Mouse (Mus musculus): Measurements from ENCODE around the gene Tceal5. TPM values are rescaled to one million over a fixed set of nuclear protein-coding genes. Genes with fewer than 3 reads are reported as not detected.

Gene Tceal5
- polyA plus RNA-seq, 1 experiment from 2014 or later: 0.41 TPM

- WGBS: 38% methylated on average over 11 of the region's 11 CpGs
- no peak for ATAC-seq (ENCODE audit: low FRiP score, low TSS enrichment)
- Histone ChIP-seq H3K4me3 (ENCODE audit: low read length) (no peak overlapping the region), H3K27me3 (ENCODE audit: control insufficient read depth, insufficient read depth, low read length) (no peaks in the 10 kb centered on the region), H3K4me1 (ENCODE audit: control insufficient read depth, insufficient read depth, low read length) (no peaks in the 10 kb centered on the region), H3K27ac (ENCODE audit: low read depth, low read length) (no peak overlapping the region), H3K36me3 (ENCODE audit: control insufficient read depth, insufficient read depth, low read length) (no peaks in the 10 kb centered on the region), H3K9ac (ENCODE audit: low read depth, low read length) (no peak overlapping the region), H3K9me3 (ENCODE audit: control insufficient read depth, low read length) (no peaks in the 10 kb centered on the region), H3K4me2 (replicated peaks; ENCODE audit: low read depth, low read length) (no peak overlapping the region)
Measured at GRCm38 (mm10) chrX:136180897-136181553, 22.7 kb downstream of the Tceal5 start.

- peak overlapping the region; percentile 43 for H3K4me2 ChIP-seq (replicated peaks; ENCODE audit: low read depth, low read length)
- H3K4me3 ChIP-seq (ENCODE audit: low read length): peak overlapping the region; percentile 57
- 39% methylated on average over 10 of the region's 10 CpGs for WGBS
- H3K9ac ChIP-seq (ENCODE audit: low read depth, low read length): peak overlapping the region; percentile 66; the same call in 1 of the 2 replicates
- no peaks in the 10 kb centered on the region for H3K36me3 ChIP-seq (ENCODE audit: control insufficient read depth, insufficient read depth, low read length)
- H3K9me3 ChIP-seq (ENCODE audit: control insufficient read depth, low read length): no peaks in the 10 kb centered on the region
- no peaks in the 10 kb centered on the region; the same call in 1 of the 2 replicates for H3K27me3 ChIP-seq (ENCODE audit: control insufficient read depth, insufficient read depth, low read length)
- H3K4me1 ChIP-seq (ENCODE audit: control insufficient read depth, insufficient read depth, low read length): no peaks in the 10 kb centered on the region
- no peak overlapping the region; the same call in 1 of the 2 replicates for H3K27ac ChIP-seq (ENCODE audit: low read depth, low read length)
- ATAC-seq (ENCODE audit: low FRiP score, low TSS enrichment): no peak
Measured at GRCm38 (mm10) chrX:136172786-136173185, 30.9 kb downstream of the Tceal5 start.

GRCm38 (mm10) chrX:136172118-136172551 is 31.5 kb downstream of the Tceal5 start, which contains the start of gene Tceal8:
TSS of gene Tceal8 (minus strand) at chrX:136172342.
- 15% methylated on average over 10 of the region's 10 CpGs for WGBS
- no peaks in the 10 kb centered on the region; the same call in 1 of the 2 replicates for H3K27me3 ChIP-seq (ENCODE audit: control insufficient read depth, insufficient read depth, low read length)
- no peaks in the 10 kb centered on the region for H3K4me1 ChIP-seq (ENCODE audit: control insufficient read depth, insufficient read depth, low read length)
- peak within 1 kb of the TSS; percentile 43 for H3K4me2 ChIP-seq (replicated peaks; ENCODE audit: low read depth, low read length)
- peak within 1 kb of the TSS; percentile 83 for H3K27ac ChIP-seq (ENCODE audit: low read depth, low read length)
- H3K9me3 ChIP-seq (ENCODE audit: control insufficient read depth, low read length): no peaks in the 10 kb centered on the region
- peak within 1 kb of the TSS; percentile 57 for H3K4me3 ChIP-seq (ENCODE audit: low read length)
- H3K36me3 ChIP-seq (ENCODE audit: control insufficient read depth, insufficient read depth, low read length): no peaks in the 10 kb centered on the region
- H3K9ac ChIP-seq (ENCODE audit: low read depth, low read length): peak within 1 kb of the TSS; percentile 66
- ATAC-seq (ENCODE audit: low FRiP score, low TSS enrichment): peak; percentile 97

- 27% methylated on average over 24 of the region's 24 CpGs for WGBS
- peak overlapping the region; percentile 66 for H3K9ac ChIP-seq (ENCODE audit: low read depth, low read length)
- no peaks in the 10 kb centered on the region for H3K4me1 ChIP-seq (ENCODE audit: control insufficient read depth, insufficient read depth, low read length)
Measured at GRCm38 (mm10) chrX:136171189-136172117, 32.2 kb downstream of the Tceal5 start.

GRCm38 (mm10) chrX:136170625-136171024 is 33.1 kb downstream of the Tceal5 start:
- Histone ChIP-seq H3K4me3 (ENCODE audit: low read length) (peak overlapping the region; percentile 57; the same call in 1 of the 2 replicates), H3K4me2 (replicated peaks; ENCODE audit: low read depth, low read length) (peak overlapping the region; percentile 38), H3K27me3 (ENCODE audit: control insufficient read depth, insufficient read depth, low read length) (no peaks in the 10 kb centered on the region; the same call in 1 of the 2 replicates), H3K4me1 (ENCODE audit: control insufficient read depth, insufficient read depth, low read length) (no peaks in the 10 kb centered on the region), H3K9me3 (ENCODE audit: control insufficient read depth, low read length) (no peaks in the 10 kb centered on the region), H3K9ac (ENCODE audit: low read depth, low read length) (no peak overlapping the region), H3K27ac (ENCODE audit: low read depth, low read length) (no peak overlapping the region), H3K36me3 (ENCODE audit: control insufficient read depth, insufficient read depth, low read length) (no peaks in the 10 kb centered on the region)
- 66% methylated on average over 10 of the region's 10 CpGs for WGBS
- ATAC-seq (ENCODE audit: low FRiP score, low TSS enrichment): no peak

More at GRCm38 (mm10) chrX:136171189-136172117, 32.2 kb downstream of the Tceal5 start:
- Histone ChIP-seq H3K36me3 (ENCODE audit: control insufficient read depth, insufficient read depth, low read length) (no peaks in the 10 kb centered on the region), H3K27me3 (ENCODE audit: control insufficient read depth, insufficient read depth, low read length) (no peaks in the 10 kb centered on the region; the same call in 1 of the 2 replicates), H3K4me2 (replicated peaks; ENCODE audit: low read depth, low read length) (peak overlapping the region; percentile 38), H3K9me3 (ENCODE audit: control insufficient read depth, low read length) (no peaks in the 10 kb centered on the region), H3K27ac (ENCODE audit: low read depth, low read length) (peak overlapping the region; percentile 83), H3K4me3 (ENCODE audit: low read length) (peak overlapping the region; percentile 57)
- ATAC-seq (ENCODE audit: low FRiP score, low TSS enrichment): peak; percentile 84

Small RNA genes within 50 kb of the gene (microRNA-seq; reads per million reads assigned to microRNA genes)
- gene Mir6383: not detected

Other genes with a start within 250 kb of the Tceal5 start
- 82.0 and 82.5 TPM in 2 replicates for gene Arxes2, start 210.1 kb downstream of the Tceal5 start, polyA plus RNA-seq (2014; fragmentation: Nextera tagmentation; extraction: Ambion mirVana)
- gene Arxes1, start 170.5 kb downstream of the Tceal5 start, polyA plus RNA-seq (2014; fragmentation: Nextera tagmentation; extraction: Ambion mirVana): 41.3 and 44.6 TPM in 2 replicates
- 78.7 and 89.3 TPM in 2 replicates for gene Bex2, start 135.6 kb downstream of the Tceal5 start, polyA plus RNA-seq (2014; fragmentation: Nextera tagmentation; extraction: Ambion mirVana)
- not detected in 2 replicates for gene Nxf3, start 118.6 kb downstream of the Tceal5 start, polyA plus RNA-seq (2014; fragmentation: Nextera tagmentation; extraction: Ambion mirVana)
- gene Bex4, start 64.9 kb downstream of the Tceal5 start, polyA plus RNA-seq (2014; fragmentation: Nextera tagmentation; extraction: Ambion mirVana): 61.5 and 63.7 TPM in 2 replicates
- gene Tceal8, start 31.5 kb downstream of the Tceal5 start, polyA plus RNA-seq (2014; fragmentation: Nextera tagmentation; extraction: Ambion mirVana): 170 and 245 TPM in 2 replicates
- gene Tceal7, start 10.9 kb upstream of the Tceal5 start, polyA plus RNA-seq (2014; fragmentation: Nextera tagmentation; extraction: Ambion mirVana): 0.23 and 0.34 TPM in 2 replicates
- 70.5 and 71.0 TPM in 2 replicates for gene Bex1, start 11.6 kb upstream of the Tceal5 start, polyA plus RNA-seq (2014; fragmentation: Nextera tagmentation; extraction: Ambion mirVana)
- gene Tceal9, start 41.2 kb upstream of the Tceal5 start, polyA plus RNA-seq (2014; fragmentation: Nextera tagmentation; extraction: Ambion mirVana): 510 and 726 TPM in 2 replicates
- gene Bex3, start 66.4 kb upstream of the Tceal5 start, polyA plus RNA-seq (2014; fragmentation: Nextera tagmentation; extraction: Ambion mirVana): 502 and 608 TPM in 2 replicates